Mouse (Mus musculus) liver, embryonic 14.5 days (tissue): ENCODE measurements around the gene Mynn.

Source experiments
- CTCF ChIP-seq: IDR thresholded peaks from 2 replicates; pipeline ENCODE4 v1.5.1; 2016; ENCODE audit warnings: antibody characterized with exemption, low read depth, control low read depth
- EP300 ChIP-seq: IDR thresholded peaks from 2 replicates; pipeline ENCODE4 v1.6.1; 2016; ENCODE audit warnings: antibody characterized with exemption, low read depth

- no peak for TF ChIP-seq CTCF
- TF ChIP-seq EP300: no peak
Observed at GRCm38 (mm10) chr3:30644207-30644606, 42.3 kb downstream of the Mynn start, which contains the start of gene Lrriq4.
